Mouse (Mus musculus) fat pad, adult 2 months (tissue): Measurements from ENCODE around the gene 4930435E12Rik.
"Not testable (repeated sequence)": the region's sequence is repeated elsewhere in the genome, so short reads cannot be mapped to it uniquely, and the experiment has no call there.

Source experiments
- DNase-seq: peaks from one replicate; pipeline ENCODE4 v3.0.0-alpha.2; 2011; ENCODE audit warnings: low read depth, low spot score; ENCODE audit errors: extremely low read depth

Gene 4930435E12Rik

GRCm38 (mm10) chr16:38828649-38829048 lies at the start of gene 4930435E12Rik:
Gene 4930435E12Rik (minus strand): TSS chr16:38828749.
- no peak for DNase-seq

GRCm38 (mm10) chr16:38874481-38874880 lies 45.9 kb upstream of the 4930435E12Rik start:
- DNase-seq: no peak

GRCm38 (mm10) chr16:38873231-38873630 lies 44.7 kb upstream of the 4930435E12Rik start:
- DNase-seq: no peak

GRCm38 (mm10) chr16:38864358-38864757 lies 35.8 kb upstream of the 4930435E12Rik start:
- no peak for DNase-seq

- no peak for DNase-seq
These were observed 32.0 kb upstream of the 4930435E12Rik start for GRCm38 (mm10) chr16:38860548-38860947.

GRCm38 (mm10) chr16:38858120-38858749 lies 29.7 kb upstream of the 4930435E12Rik start:
- no peak for DNase-seq

- DNase-seq: no peak
These were observed 16.0 kb downstream of the 4930435E12Rik start for GRCm38 (mm10) chr16:38812521-38812920.

GRCm38 (mm10) chr16:38810196-38810595 lies 18.4 kb downstream of the 4930435E12Rik start:
- no peak for DNase-seq

GRCm38 (mm10) chr16:38807796-38808195 lies 20.8 kb downstream of the 4930435E12Rik start:
- not testable (repeated sequence) for DNase-seq

GRCm38 (mm10) chr16:38800091-38800490 lies 28.5 kb downstream of the 4930435E12Rik start, which contains the start of gene Upk1b:
Gene Upk1b (minus strand): TSS chr16:38800328.
- no peak for DNase-seq

GRCm38 (mm10) chr16:38798957-38799450 lies 29.5 kb downstream of the 4930435E12Rik start:
- no peak for DNase-seq

- no peak for DNase-seq
These were observed 35.4 kb downstream of the 4930435E12Rik start for GRCm38 (mm10) chr16:38793120-38793519.

GRCm38 (mm10) chr16:38789966-38790365 lies 38.6 kb downstream of the 4930435E12Rik start:
- DNase-seq: no peak

GRCm38 (mm10) chr16:38789016-38789415 lies 39.5 kb downstream of the 4930435E12Rik start:
- DNase-seq: no peak

GRCm38 (mm10) chr16:38785301-38785700 lies 43.2 kb downstream of the 4930435E12Rik start:
- no peak for DNase-seq

- DNase-seq: no peak
These were observed 46.0 kb downstream of the 4930435E12Rik start for GRCm38 (mm10) chr16:38782524-38783067.

- DNase-seq: no peak
These were observed 46.6 kb downstream of the 4930435E12Rik start for GRCm38 (mm10) chr16:38781946-38782345.

GRCm38 (mm10) chr16:38780960-38781572 lies 47.5 kb downstream of the 4930435E12Rik start:
- no peak for DNase-seq

GRCm38 (mm10) chr16:38776342-38776741 lies 52.2 kb downstream of the 4930435E12Rik start:
- no peak for DNase-seq

GRCm38 (mm10) chr16:38774964-38775746 lies 53.4 kb downstream of the 4930435E12Rik start:
- DNase-seq: no peak

GRCm38 (mm10) chr16:38772906-38773496 lies 55.5 kb downstream of the 4930435E12Rik start:
- DNase-seq: no peak
